Mouse (Mus musculus): ENCODE results near the gene Ucma. TPM values are rescaled to one million over a fixed set of nuclear protein-coding genes. Genes with fewer than 3 reads are reported as not detected.

Ucma gene
- total RNA-seq, 2 experiments from 2014 or later: 0.40 TPM; not detected in 1

Other genes starting within 250 kb of the Ucma start
- 10 to 100 TPM; 16.1 to 18.4 TPM for gene Sephs1, start 94.6 kb upstream of the Ucma start, total RNA-seq (2021)
- 100 to 1,000 TPM; 201 to 213 TPM for gene Phyh, start 57.1 kb upstream of the Ucma start, total RNA-seq (2021)
- under 1 TPM in 1 of 2 experiments, not detected in 1; 0.05 TPM for gene Mcm10, start 36.7 kb downstream of the Ucma start, total RNA-seq (2021)
- gene Optn, start 87.9 kb downstream of the Ucma start, total RNA-seq (2021): 10 to 100 TPM; 81.4 to 99.0 TPM
- gene Ccdc3, start 161.7 kb downstream of the Ucma start, total RNA-seq (2021): 1 to 10 TPM; 3.6 to 7.3 TPM

All from gastrocnemius, adult 18-20 months (tissue).